Mouse (Mus musculus) embryo, embryonic 10.5 days (tissue): ENCODE measurements around the gene Rad23a.
A peak's percentile ranks its signal among the peaks of the same experiment; 100 is the strongest.

Experiments
- DNase-seq: peaks from one replicate; pipeline ENCODE4 v3.0.0-alpha.2; 2015; ENCODE audit warnings: low spot score

Gene Rad23a

GRCm38 (mm10) chr8:84840248-84840999 lies at the start of gene Rad23a:
Gene Rad23a (minus strand): TSS chr8:84840665.
- peak; percentile 97 for DNase-seq

DNA sequence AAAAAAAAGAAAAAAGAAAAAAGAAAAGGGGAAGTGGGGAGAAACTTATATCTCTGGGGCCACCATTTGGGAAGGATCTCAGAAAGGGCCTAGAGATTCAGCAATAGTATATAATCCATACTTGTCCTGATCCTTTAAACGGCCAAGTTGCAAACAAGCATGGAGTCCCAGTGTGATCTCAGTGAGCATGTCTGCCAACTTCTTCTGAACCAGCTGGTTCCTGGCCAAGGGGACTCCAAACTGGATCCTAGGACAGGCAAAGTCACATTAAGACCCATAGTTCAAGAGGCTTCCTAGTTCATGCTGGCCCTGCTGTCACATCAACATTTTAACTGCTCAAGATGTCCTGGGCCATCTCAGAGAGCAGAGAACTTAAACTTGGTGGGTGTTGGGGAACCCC lies 48.7 kb upstream of the Rad23a start:
- DNase-seq: no peak

- no peak for DNase-seq
Measured at GRCm38 (mm10) chr8:84888280-84888679, 47.8 kb upstream of the Rad23a start.

- no peak for DNase-seq
Measured at GRCm38 (mm10) chr8:84884728-84885127, 44.3 kb upstream of the Rad23a start.

- no peak for DNase-seq
Measured at GRCm38 (mm10) chr8:84878915-84879314, 38.5 kb upstream of the Rad23a start.

- no peak for DNase-seq
Measured at GRCm38 (mm10) chr8:84877297-84878035, 37.0 kb upstream of the Rad23a start.

DNA sequence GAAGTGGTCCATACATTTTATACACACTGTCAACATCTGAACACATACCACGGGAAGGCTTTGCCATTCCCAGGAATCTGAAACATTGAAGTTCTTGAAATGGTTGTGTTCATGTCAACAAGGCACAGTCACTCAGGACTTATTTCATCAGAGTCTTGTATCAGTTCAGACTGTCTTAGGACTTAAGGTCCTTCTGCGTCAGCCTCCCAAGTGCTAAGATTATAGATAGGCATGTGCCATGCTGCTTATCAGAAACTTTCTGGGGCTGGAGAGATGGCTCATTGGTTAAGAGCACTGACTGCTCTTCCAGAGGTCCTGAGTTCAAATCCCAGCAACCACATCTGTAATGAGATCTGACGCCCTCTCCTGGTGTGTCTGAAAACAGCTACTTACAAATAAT lies 33.9 kb upstream of the Rad23a start:
- DNase-seq: no peak

DNA sequence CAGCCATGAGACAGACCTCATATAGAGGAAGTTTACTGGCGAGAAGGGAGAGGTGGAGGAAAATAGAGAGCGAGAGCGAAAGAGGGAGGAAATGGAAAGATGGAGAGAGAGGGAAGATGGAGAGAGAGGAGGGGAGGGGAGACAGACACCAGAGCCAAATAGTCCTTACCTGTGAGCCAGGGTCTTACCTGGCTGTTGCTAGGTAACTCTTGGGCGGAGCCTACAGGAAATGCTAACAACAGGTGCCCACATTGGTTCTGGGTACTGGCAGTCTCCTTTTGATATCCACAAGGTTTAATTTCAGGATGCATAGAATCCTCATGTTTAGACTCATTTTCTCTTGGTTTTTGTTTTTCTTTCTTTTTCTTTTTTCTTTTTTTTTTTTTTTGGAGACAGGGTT lies 32.6 kb upstream of the Rad23a start:
- no peak for DNase-seq

DNA sequence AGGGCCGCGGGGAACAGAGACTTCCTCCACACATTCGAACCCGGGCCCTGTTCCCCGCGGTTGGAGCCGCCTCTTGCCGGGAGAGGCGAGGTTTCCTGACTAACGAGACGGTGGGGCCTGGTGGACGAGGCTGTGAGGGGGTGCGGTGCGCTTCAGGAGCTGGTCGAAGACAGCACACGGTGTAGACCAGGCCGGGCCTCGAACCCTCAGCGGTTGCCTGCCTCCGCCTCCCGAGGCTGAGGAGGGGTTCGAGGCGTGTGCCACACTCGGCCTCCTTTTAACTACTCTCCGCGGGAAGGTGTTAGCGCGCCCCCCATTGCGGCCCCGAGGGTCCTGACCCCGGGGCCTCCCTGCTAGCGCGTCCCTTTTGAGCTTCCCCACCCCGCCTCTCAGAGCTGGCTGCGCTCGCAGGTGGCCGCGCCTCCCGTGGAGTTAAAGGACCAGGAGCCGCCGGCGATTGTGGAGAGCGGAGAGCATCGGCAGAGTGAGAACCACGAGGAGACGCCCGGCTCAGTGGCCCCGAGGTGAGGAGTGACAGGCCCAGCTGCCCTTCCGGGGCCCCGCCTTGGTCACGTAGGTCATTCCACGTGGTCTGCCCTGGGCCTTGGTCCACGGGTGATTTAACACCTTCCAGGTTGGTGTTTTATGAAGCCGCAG lies 32.0 kb upstream of the Rad23a start:
- peak; percentile 54 for DNase-seq

GRCm38 (mm10) chr8:84871376-84872308 lies 31.2 kb upstream of the Rad23a start, which contains the start of gene Syce2:
Gene Syce2 (plus strand): TSS chr8:84872111.
- DNase-seq: peak; percentile 68

- peak; percentile 98 for DNase-seq
Measured at GRCm38 (mm10) chr8:84856864-84857441, 16.5 kb upstream of the Rad23a start, which contains the start of gene Farsa. Gene Farsa (plus strand): TSS chr8:84856989.

GRCm38 (mm10) chr8:84856434-84856833 lies 16.0 kb upstream of the Rad23a start:
- DNase-seq: no peak

DNA sequence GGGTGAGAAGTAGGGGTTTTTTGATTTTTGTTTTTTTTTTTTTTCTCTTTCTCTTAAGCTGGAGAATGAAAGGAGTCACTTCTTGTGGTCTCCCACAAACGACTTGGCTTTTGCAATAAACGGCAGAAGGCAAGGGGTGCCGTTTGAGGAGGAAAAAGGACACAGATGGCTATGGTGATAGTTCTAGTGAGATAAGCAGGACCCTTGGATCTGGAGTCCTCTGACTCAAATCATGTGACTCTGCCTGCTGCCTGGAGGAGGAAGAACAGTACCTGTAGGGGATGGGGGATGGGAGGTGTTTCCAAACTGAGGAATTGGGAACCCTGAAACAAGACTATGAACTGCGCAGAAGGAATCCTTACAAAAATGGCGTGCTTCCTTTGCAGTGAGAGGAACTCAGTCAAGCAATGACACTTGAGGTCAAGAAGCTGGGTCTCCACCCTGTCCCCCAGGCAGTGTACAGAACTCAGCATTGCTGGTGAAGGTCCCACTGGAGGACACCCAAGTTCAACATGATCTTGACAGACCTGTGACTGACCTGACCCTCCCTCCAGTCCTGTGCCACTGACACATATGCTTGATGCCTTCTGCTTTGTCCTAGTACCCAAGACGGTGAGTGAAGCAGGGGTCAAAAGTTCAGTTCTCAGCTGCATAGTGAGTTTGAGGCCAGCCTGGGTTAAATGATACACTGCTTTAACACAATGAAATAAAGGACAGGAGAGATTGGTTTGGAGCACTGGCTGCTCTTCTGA lies 7.4 kb upstream of the Rad23a start:
- peak; percentile 48 for DNase-seq

DNA sequence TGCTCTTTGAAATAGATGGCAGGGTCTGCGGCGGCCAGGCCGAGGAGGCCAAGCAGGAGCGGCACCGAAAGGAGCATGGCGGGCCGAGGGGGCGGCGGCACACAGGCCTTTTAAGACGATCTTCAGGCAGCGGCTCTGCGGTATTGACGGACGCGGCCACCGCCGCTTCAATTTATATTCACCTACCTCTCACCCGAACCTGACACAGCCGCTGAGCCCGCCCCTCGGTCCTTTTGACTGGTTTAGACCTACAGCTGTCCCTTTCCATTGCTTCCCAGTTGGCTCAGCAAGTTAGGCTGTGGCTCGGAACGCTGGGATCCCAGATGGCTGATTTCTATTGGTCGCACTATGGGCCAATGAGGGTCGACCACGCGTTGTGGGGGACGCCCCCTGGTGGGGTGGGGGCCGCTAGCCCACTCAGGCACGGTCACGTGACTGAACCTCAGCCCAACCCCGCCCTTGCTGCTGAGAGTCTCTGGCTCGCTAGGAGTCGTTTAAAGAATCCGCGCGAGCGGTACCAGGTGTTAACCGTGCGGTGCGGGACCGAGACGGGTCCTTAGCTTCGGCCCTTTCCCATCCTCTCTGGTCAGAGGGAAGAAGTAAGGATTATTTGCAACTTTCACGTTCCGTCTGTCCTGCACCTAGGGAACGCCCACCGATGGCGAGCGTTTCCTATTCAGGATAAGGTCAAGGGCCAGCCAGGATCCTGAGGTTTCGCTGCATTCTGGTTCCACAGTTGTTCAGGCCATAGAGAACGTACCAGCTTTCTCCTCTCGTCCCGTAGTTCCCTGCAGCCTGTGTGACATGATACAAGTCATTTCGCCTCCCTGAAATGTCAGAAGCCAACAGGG lies 6.5 kb upstream of the Rad23a start, which contains the start of gene Calr:
Gene Calr, minus strand, starts transcription at position 213 of the 851 bp plus-strand sequence.
- DNase-seq: peak; percentile 100

DNA sequence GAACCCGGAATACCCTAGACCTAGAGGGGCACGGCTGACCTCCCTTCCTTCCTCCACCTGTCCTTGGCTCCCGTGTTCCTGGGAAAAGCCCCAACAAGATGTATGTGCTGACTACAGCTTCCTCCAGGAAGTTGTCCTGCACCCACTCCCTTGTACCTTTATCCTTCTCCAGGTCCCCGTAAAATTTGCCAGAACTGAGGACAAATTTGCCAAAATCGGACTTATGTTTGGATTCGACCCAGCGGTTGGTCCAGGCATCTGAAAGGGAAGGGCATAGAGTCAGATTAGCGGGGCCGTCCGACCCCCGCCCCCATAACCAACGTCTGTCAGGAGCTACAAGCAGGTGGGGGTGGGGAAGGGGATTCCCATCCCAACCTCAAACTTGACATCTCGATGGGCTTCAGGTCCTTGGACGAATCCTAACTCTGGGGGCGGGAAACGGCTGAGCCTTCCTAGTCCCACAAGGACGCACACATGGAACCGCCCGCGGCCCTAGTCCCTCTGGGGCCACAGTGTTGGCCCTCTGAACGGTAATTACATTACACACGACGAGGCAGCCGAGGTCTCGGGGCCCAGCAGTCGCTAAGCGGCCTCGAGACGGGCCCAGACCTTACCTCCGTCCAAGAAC lies 5.7 kb upstream of the Rad23a start:
- DNase-seq: peak; percentile 56

DNA sequence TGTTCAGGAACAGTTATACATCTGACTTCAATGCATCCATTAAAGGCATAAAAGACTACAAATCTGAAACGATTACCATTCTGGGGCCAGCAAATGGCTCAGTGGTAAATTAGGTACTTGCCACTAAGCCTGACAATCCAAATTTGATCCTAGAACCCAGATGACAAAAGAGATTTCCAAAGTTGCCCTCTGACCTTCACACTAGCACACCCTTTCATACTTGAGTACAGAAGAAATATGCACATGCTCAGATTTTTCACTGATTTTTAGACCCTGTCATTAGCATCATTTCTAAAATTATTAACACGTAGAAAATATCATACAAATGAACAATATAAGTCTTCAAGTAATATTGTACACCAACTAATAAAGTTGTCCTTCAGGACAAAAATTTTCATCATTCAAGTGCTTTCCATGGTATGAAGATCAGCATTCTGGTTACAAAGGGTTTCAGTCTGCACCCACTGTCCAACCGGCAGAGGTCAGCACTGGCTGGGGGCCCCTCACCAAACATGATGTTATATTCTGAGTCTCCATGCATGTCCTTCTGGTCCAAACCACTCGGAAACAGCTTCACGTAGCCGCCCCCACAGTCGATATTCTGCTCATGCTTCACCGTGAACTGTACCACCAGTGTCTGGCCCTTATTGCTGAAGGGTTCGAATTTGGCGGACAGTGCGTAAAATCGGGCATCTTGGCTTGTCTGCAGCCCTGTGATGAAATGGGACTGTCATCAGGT lies 5.1 kb upstream of the Rad23a start:
- DNase-seq: peak; percentile 64

- DNase-seq: no peak
Measured at GRCm38 (mm10) chr8:84844397-84845070, 4.1 kb upstream of the Rad23a start.

- DNase-seq: no peak
Measured at GRCm38 (mm10) chr8:84841514-84841913, 1.0 kb upstream of the Rad23a start.
